In genomic region chr16:67095916-67096315, GRCm38 (mm10) we compare ENCODE assay signal across 20 mouse cellular contexts.
"Had no signal": no experiment of that assay in that cellular context is flagged by ENCODE, and none has a peak within 500 bp of the region (broad histone marks: within the 10 kb centered on the region; RNA-seq: fewer than 3 reads in every experiment).

No protein-coding gene starts in this region.

- DNase-seq: kidney, postnatal 36 days; liver; lung, adult 18-20 months; lung, postnatal 14 days; lung, postnatal 4 days; midbrain, embryonic 14.5 days; right cerebral cortex, postnatal 14 days; right cerebral cortex, postnatal 4 days; thymus, adult 2 months; thymus, postnatal 14 days; thymus, postnatal 4 days had no signal

- H3K4me3 ChIP-seq: limb, embryonic 10.5 days; limb, embryonic 13.5 days; liver, embryonic 12.5 days; liver, embryonic 15.5 days; lung, embryonic 15.5 days; neural tube, embryonic 12.5 days; neural tube, embryonic 15.5 days had no signal

- H3K27ac ChIP-seq: kidney, postnatal 0 days; limb, embryonic 10.5 days; limb, embryonic 13.5 days; liver, embryonic 12.5 days; liver, embryonic 15.5 days; lung, embryonic 15.5 days; neural tube, embryonic 12.5 days; neural tube, embryonic 15.5 days; stomach, postnatal 0 days had no signal

- ATAC-seq: liver, embryonic 12.5 days had no signal
